Mouse (Mus musculus) MEL (cell line): ENCODE data around the gene Nol12. TPM values are rescaled to one million over a fixed set of nuclear protein-coding genes. Genes with fewer than 3 reads are reported as not detected.
A peak's percentile ranks its signal among the peaks of the same experiment; 100 is the strongest.

Experiments used
- DNase-seq: peaks from one replicate; pipeline ENCODE4 v3.0.0; 2011; ENCODE audit warnings: low read depth, low spot score
- H3K27ac ChIP-seq: 2 replicates; pipeline ENCODE4 v1.5.1; 2012; ENCODE audit warnings: low read depth, mild to moderate bottlenecking, control low read depth, low read length, moderate library complexity; ENCODE audit not compliant: control insufficient read depth
- H3K27me3 ChIP-seq, 2 experiments: fragments of 150-350 bp in 1 of 2; sonication (generic) in 1 of 2; 2 replicates each; pipeline ENCODE4 v1.6.1; 2012; ENCODE audit warnings: low read length in 2 of 2, mild to moderate bottlenecking in 2 of 2, improper control_type of control experiment in 1 of 2, moderate library complexity in 1 of 2; ENCODE audit not compliant: insufficient read depth in 2 of 2, control insufficient read depth in 1 of 2
- H3K36me3 ChIP-seq, 2 experiments: 2 replicates each; pipeline ENCODE4 v1.6.1; 2012 to 2014; ENCODE audit warnings: low read length in 2 of 2, improper control_type of control experiment in 1 of 2, inconsistent platforms in 1 of 2, mild to moderate bottlenecking in 1 of 2; ENCODE audit not compliant: insufficient read depth in 2 of 2, control insufficient read depth in 1 of 2
- H3K4me1 ChIP-seq, 2 experiments: fragments of 150-350 bp in 1 of 2; sonication (generic) in 1 of 2; 2 replicates each; pipeline ENCODE4 v1.6.1; 2012; ENCODE audit warnings: low read length in 2 of 2, improper control_type of control experiment in 1 of 2, mild to moderate bottlenecking in 1 of 2; ENCODE audit not compliant: insufficient read depth in 2 of 2, control insufficient read depth in 1 of 2
- H3K4me3 ChIP-seq, 2 experiments: fragments of 150-350 bp in 1 of 2; sonication (generic) in 1 of 2; 2 replicates each; pipeline ENCODE4 v1.5.1; 2012; ENCODE audit warnings: low read depth in 2 of 2, low read length in 2 of 2, mild to moderate bottlenecking in 2 of 2, moderate library complexity in 2 of 2, control low read depth in 1 of 2, improper control_type of control experiment in 1 of 2; ENCODE audit not compliant: control insufficient read depth in 1 of 2, insufficient read depth in 1 of 2
- H3K79me2 ChIP-seq: 2 replicates; pipeline ENCODE4 v1.6.1; 2012; ENCODE audit warnings: mild to moderate bottlenecking, low read length, moderate library complexity; ENCODE audit not compliant: control insufficient read depth, poor library complexity, insufficient read depth
- H3K9ac ChIP-seq: 2 replicates; pipeline ENCODE4 v1.6.1; 2012; ENCODE audit warnings: low read depth, mild to moderate bottlenecking, control low read depth, low read length, moderate library complexity; ENCODE audit not compliant: control insufficient read depth, poor library complexity, severe bottlenecking
- H3K9me3 ChIP-seq: fragments of 150-350 bp; sonication (generic); replicated peaks from 2 replicates; pipeline ENCODE4 v1.6.1; 2012; ENCODE audit warnings: mild to moderate bottlenecking, low read length, improper control_type of control experiment, moderate library complexity; ENCODE audit not compliant: insufficient read depth
- BHLHE40 ChIP-seq: IDR thresholded peaks from 2 replicates; pipeline ENCODE4 v1.6.1; 2012; ENCODE audit warnings: low read depth, mild to moderate bottlenecking, inconsistent platforms, low read length, improper control_type of control experiment, borderline replicate concordance
- CTCF ChIP-seq, 3 experiments: IDR thresholded peaks in 2 of 3; conservative IDR thresholded peaks in 1 of 3; 2 replicates each; pipeline ENCODE4 v1.5.1; 2011 to 2012; ENCODE audit warnings: low read length in 3 of 3, low read depth in 2 of 3, mild to moderate bottlenecking in 2 of 3, improper control_type of control experiment in 1 of 3, inconsistent platforms in 1 of 3, mixed read lengths in 1 of 3, moderate library complexity in 1 of 3; ENCODE audit not compliant: control insufficient read depth in 1 of 3, insufficient read depth in 1 of 3, poor library complexity in 1 of 3, severe bottlenecking in 1 of 3
- ELF1 ChIP-seq: IDR thresholded peaks from 2 replicates; pipeline ENCODE4 v1.6.1; 2014; ENCODE audit warnings: low read depth, mild to moderate bottlenecking, inconsistent platforms, low read length, improper control_type of control experiment, moderate library complexity
- EP300 ChIP-seq, 2 experiments: IDR thresholded peaks; 2 replicates each; pipeline ENCODE4 v1.6.1; 2011; ENCODE audit warnings: improper control_type of control experiment in 2 of 2, low read length in 2 of 2, low read depth in 1 of 2, mild to moderate bottlenecking in 1 of 2
- ETS1 ChIP-seq: IDR thresholded peaks from 2 replicates; pipeline ENCODE4 v1.6.1; 2012; ENCODE audit warnings: low read depth, mild to moderate bottlenecking, inconsistent platforms, low read length, improper control_type of control experiment, moderate library complexity
- GATA1 ChIP-seq: IDR thresholded peaks from 2 replicates; pipeline ENCODE4 v1.6.1; 2011; ENCODE audit warnings: low read depth, low read length, improper control_type of control experiment
- JUND ChIP-seq: IDR thresholded peaks from 2 replicates; pipeline ENCODE4 v1.6.1; 2011; ENCODE audit warnings: low read depth, mild to moderate bottlenecking, improper control_type of control experiment, low read length
- MAX ChIP-seq: IDR thresholded peaks from 2 replicates; pipeline ENCODE4 v1.6.1; 2011; ENCODE audit warnings: low read length, improper control_type of control experiment
- MAZ ChIP-seq: IDR thresholded peaks from 2 replicates; pipeline ENCODE4 v1.6.1; 2012; ENCODE audit warnings: low read depth, mild to moderate bottlenecking, inconsistent platforms, low read length, improper control_type of control experiment
- MXI1 ChIP-seq: IDR thresholded peaks from 2 replicates; pipeline ENCODE4 v1.6.1; 2011; ENCODE audit warnings: mild to moderate bottlenecking, low read depth, low read length, improper control_type of control experiment
- MYB ChIP-seq: IDR thresholded peaks from 2 replicates; pipeline ENCODE4 v1.6.1; 2011; ENCODE audit warnings: mild to moderate bottlenecking, low read depth, low read length, improper control_type of control experiment
- MYC ChIP-seq: IDR thresholded peaks from 2 replicates; pipeline ENCODE4 v1.6.1; 2011; ENCODE audit warnings: low read depth, mild to moderate bottlenecking, low read length, improper control_type of control experiment, moderate library complexity
- NELFE ChIP-seq: IDR thresholded peaks from 2 replicates; pipeline ENCODE4 v1.6.1; 2011; ENCODE audit warnings: low read depth, low read length, improper control_type of control experiment
- POLR2A ChIP-seq, 2 experiments: IDR thresholded peaks; 2 replicates each; pipeline ENCODE4 v1.6.1; 2011 to 2012; ENCODE audit warnings: low read length in 2 of 2, mild to moderate bottlenecking in 2 of 2, control low read depth in 1 of 2, improper control_type of control experiment in 1 of 2, low read depth in 1 of 2, moderate library complexity in 1 of 2; ENCODE audit not compliant: control insufficient read depth in 1 of 2, insufficient read depth in 1 of 2, poor library complexity in 1 of 2
- POLR2AphosphoS2 ChIP-seq: IDR thresholded peaks from 2 replicates; pipeline ENCODE4 v1.6.1; 2011; ENCODE audit warnings: low read length, improper control_type of control experiment
- RAD21 ChIP-seq: IDR thresholded peaks from 2 replicates; pipeline ENCODE4 v1.6.1; 2011; ENCODE audit warnings: mild to moderate bottlenecking, low read depth, low read length, improper control_type of control experiment
- SIN3A ChIP-seq: IDR thresholded peaks from 2 replicates; pipeline ENCODE4 v1.6.1; 2012; ENCODE audit warnings: low read length, improper control_type of control experiment, inconsistent platforms
- SMC3 ChIP-seq: IDR thresholded peaks from 2 replicates; pipeline ENCODE4 v1.6.1; 2011; ENCODE audit warnings: low read depth, low read length, improper control_type of control experiment
- TBP ChIP-seq: IDR thresholded peaks from 2 replicates; pipeline ENCODE4 v1.8.0; 2011; ENCODE audit warnings: low read depth, low read length, improper control_type of control experiment
- TCF12 ChIP-seq: IDR thresholded peaks from 2 replicates; pipeline ENCODE4 v1.6.1; 2014; ENCODE audit warnings: low read depth, mild to moderate bottlenecking, inconsistent platforms, low read length, improper control_type of control experiment, moderate library complexity
- USF1 ChIP-seq: IDR thresholded peaks from 2 replicates; pipeline ENCODE4 v1.6.1; 2014; ENCODE audit warnings: low read depth, mild to moderate bottlenecking, inconsistent platforms, low read length, improper control_type of control experiment, moderate library complexity
- USF2 ChIP-seq, 2 experiments: IDR thresholded peaks; 2 replicates each; pipeline ENCODE4 v1.6.1; 2011 to 2012; ENCODE audit warnings: improper control_type of control experiment in 2 of 2, low read length in 2 of 2, borderline replicate concordance in 1 of 2, inconsistent platforms in 1 of 2, low read depth in 1 of 2, mild to moderate bottlenecking in 1 of 2; ENCODE audit not compliant: insufficient read depth in 1 of 2
- ZC3H11A ChIP-seq: IDR thresholded peaks from 2 replicates; pipeline ENCODE4 v1.6.1; 2012; ENCODE audit warnings: low read depth, mild to moderate bottlenecking, inconsistent platforms, low read length, improper control_type of control experiment
- ZMIZ1 ChIP-seq: IDR thresholded peaks from 2 replicates; pipeline ENCODE4 v1.6.1; 2012; ENCODE audit warnings: low read depth, mild to moderate bottlenecking, inconsistent platforms, low read length, improper control_type of control experiment, moderate library complexity
- ZNF384 ChIP-seq: IDR thresholded peaks from 2 replicates; pipeline ENCODE4 v1.6.1; 2012; ENCODE audit warnings: low read depth, mild to moderate bottlenecking, inconsistent platforms, low read length, improper control_type of control experiment
- polyA plus RNA-seq, 2 experiments: library from polyadenylated mRNA; stranded (reverse) in 1 of 2; unstranded in 1 of 2; fragments of >175 nt in 1 of 2; fragments of >200 nt in 1 of 2; gene quantifications; 2 replicates each; pipeline versions ENCODE4 v1.2.1 to v1.2.4; 2012; ENCODE audit warnings: low replicate concordance in 2 of 2, low read depth in 1 of 2; ENCODE audit not compliant: insufficient read length in 2 of 2, insufficient read depth in 1 of 2, missing spikeins in 1 of 2
- total RNA-seq: library from RNA; depleted of rRNA; stranded (reverse); fragments of 300-350 nt; gene quantifications from 2 replicates; pipeline ENCODE4 v1.2.3, GENCODE M21; 2012

The Nol12 gene
- total and polyA plus RNA-seq, 3 experiments = 40.8 to 127 TPM; not detected in 1

GRCm38 (mm10) chr15:78908982-78909381 is 25.8 kb upstream of the Nol12 start:
- no peak overlapping the region for H3K4me3 ChIP-seq
- no peaks in the 10 kb centered on the region for H3K9me3 ChIP-seq
- H3K79me2 ChIP-seq = peaks cover 1% of the 10 kb centered on the region; the same call in 1 of the 2 replicates
- H3K36me3 ChIP-seq = peaks cover 4 to 17% of the 10 kb centered on the region in 2 experiments; a peak in 3 of 4 replicates
- H3K27me3 ChIP-seq = no peaks in the 10 kb centered on the region
- peak; percentile 75 for DNase-seq
- H3K4me1 ChIP-seq = peaks cover 7 to 25% of the 10 kb centered on the region in 2 experiments
- peak overlapping the region; percentile 50 for H3K9ac ChIP-seq
- TF ChIP-seq SMC3 = no peak
- TF ChIP-seq ELF1 = no peak; the same call in 1 of the 2 replicates
- TF ChIP-seq MAX = peak; percentile 96
- no peak for TF ChIP-seq ZMIZ1
- TF ChIP-seq SIN3A = peak; percentile 78
- TF ChIP-seq CTCF (IDR thresholded peaks at IDR 0.05 in 2 of 3, conservative IDR thresholded peaks at IDR 0.05 in 1 of 3; ENCODE audit: control insufficient read depth in 1 of 3, insufficient read depth in 1 of 3, low read depth in 2 of 3, low read length in 3 of 3, poor library complexity in 1 of 3, severe bottlenecking in 1 of 3) = no peak
- 0 out of 2 replicates have a peak, but pooled peaks have one; percentile 25 for TF ChIP-seq MYB
- peak in 1 of 2 experiments; percentile 74; a peak in 2 of 4 replicates for TF ChIP-seq EP300 (IDR thresholded peaks at IDR 0.05; ENCODE audit: low read depth in 1 of 2, low read length in 2 of 2)
- TF ChIP-seq USF1 = peak; percentile 59; the same call in 1 of the 2 replicates
- TF ChIP-seq POLR2AphosphoS2 = 0 out of 2 replicates have a peak, but pooled peaks have one; percentile 33
- TF ChIP-seq GATA1 = peak; percentile 61
- peak; percentile 42; the same call in 1 of the 2 replicates for TF ChIP-seq TCF12
- TF ChIP-seq MYC = peak; percentile 97
- peak; percentile 96 for TF ChIP-seq MXI1
- no peak for TF ChIP-seq RAD21
- TF ChIP-seq BHLHE40 = peak; percentile 81
- peak; percentile 46; the same call in 1 of the 2 replicates for TF ChIP-seq TBP
- no peak for TF ChIP-seq ZC3H11A
- no peak for TF ChIP-seq NELFE
- no peak for TF ChIP-seq ZNF384
- TF ChIP-seq POLR2A (IDR thresholded peaks at IDR 0.05; ENCODE audit: control insufficient read depth in 1 of 2, insufficient read depth in 1 of 2, low read depth in 1 of 2, low read length in 2 of 2, poor library complexity in 1 of 2) = peak in 1 of 2 experiments; percentile 34; a peak in 1 of 4 replicates
- no peak for TF ChIP-seq USF2 (IDR thresholded peaks at IDR 0.05; ENCODE audit: borderline replicate concordance in 1 of 2, insufficient read depth in 1 of 2, low read depth in 1 of 2, low read length in 2 of 2)
- no peak for TF ChIP-seq JUND
- no peak for TF ChIP-seq MAZ
- TF ChIP-seq ETS1 = peak; percentile 72; the same call in 1 of the 2 replicates
- H3K27ac ChIP-seq = peak overlapping the region; percentile 91
